Mouse (Mus musculus): ENCODE results near the gene Gstp3. TPM values are rescaled to one million over a fixed set of nuclear protein-coding genes. Genes with fewer than 3 reads are reported as not detected.
A peak's percentile ranks its signal among the peaks of the same experiment; 100 is the strongest.
"Not testable (repeated sequence)": the region's sequence is repeated elsewhere in the genome, so short reads cannot be mapped to it uniquely, and the experiment has no call there.

Gstp3 gene
- total RNA-seq, 2 experiments from 2014 or later = 2.2 to 7.5 TPM

GRCm38 (mm10) chr19:4066280-4066679 is 6.9 kb upstream of the Gstp3 start:
- no peak for ATAC-seq (replicated peaks; ENCODE audit: poor library complexity)

- ATAC-seq (replicated peaks; ENCODE audit: poor library complexity) = not testable (repeated sequence)
Measured at GRCm38 (mm10) chr19:4064501-4064900, 5.1 kb upstream of the Gstp3 start.

GRCm38 (mm10) chr19:4063357-4063756 is 4.0 kb upstream of the Gstp3 start:
- not testable (repeated sequence) for ATAC-seq (replicated peaks; ENCODE audit: poor library complexity)

GRCm38 (mm10) chr19:4060899-4061465 is 1.6 kb upstream of the Gstp3 start:
- no peak for ATAC-seq (replicated peaks; ENCODE audit: poor library complexity)

- ATAC-seq (replicated peaks; ENCODE audit: poor library complexity) = not testable (repeated sequence)
Measured at GRCm38 (mm10) chr19:4060044-4060898, 902 bp upstream of the Gstp3 start.

GRCm38 (mm10) chr19:4058581-4058980 is 788 bp downstream of the Gstp3 start:
- ATAC-seq (replicated peaks; ENCODE audit: poor library complexity) = no peak

GRCm38 (mm10) chr19:4057962-4058361 is 1.4 kb downstream of the Gstp3 start:
- ATAC-seq (replicated peaks; ENCODE audit: poor library complexity) = no peak

GRCm38 (mm10) chr19:4057389-4057788 is 2.0 kb downstream of the Gstp3 start:
- ATAC-seq (replicated peaks; ENCODE audit: poor library complexity) = no peak

- ATAC-seq (replicated peaks; ENCODE audit: poor library complexity) = no peak
Measured at GRCm38 (mm10) chr19:4056727-4057126, 2.6 kb downstream of the Gstp3 start.

- ATAC-seq (replicated peaks; ENCODE audit: poor library complexity) = no peak
Measured at GRCm38 (mm10) chr19:4055947-4056693, 3.2 kb downstream of the Gstp3 start.

- no peak for ATAC-seq (replicated peaks; ENCODE audit: poor library complexity)
Measured at GRCm38 (mm10) chr19:4055216-4055946, 4.0 kb downstream of the Gstp3 start.

- ATAC-seq (replicated peaks; ENCODE audit: poor library complexity) = no peak
Measured at GRCm38 (mm10) chr19:4054613-4055012, 4.8 kb downstream of the Gstp3 start.

GRCm38 (mm10) chr19:4052516-4053030 is 6.8 kb downstream of the Gstp3 start:
- no peak for ATAC-seq (replicated peaks; ENCODE audit: poor library complexity)

GRCm38 (mm10) chr19:4051741-4052515 is 7.4 kb downstream of the Gstp3 start:
- ATAC-seq (replicated peaks; ENCODE audit: poor library complexity) = 0 out of 2 replicates have a peak, but pooled peaks have one; percentile 47

GRCm38 (mm10) chr19:4051016-4051415 is 8.4 kb downstream of the Gstp3 start:
- ATAC-seq (replicated peaks; ENCODE audit: poor library complexity) = no peak

- ATAC-seq (replicated peaks; ENCODE audit: poor library complexity) = not testable (repeated sequence)
Measured at GRCm38 (mm10) chr19:4049069-4049468, 10.3 kb downstream of the Gstp3 start.

GRCm38 (mm10) chr19:4047859-4048258 is 11.5 kb downstream of the Gstp3 start:
- ATAC-seq (replicated peaks; ENCODE audit: poor library complexity) = peak; percentile 65

GRCm38 (mm10) chr19:4046866-4047254 is 12.5 kb downstream of the Gstp3 start:
- peak; percentile 23; the same call in 1 of the 2 replicates for ATAC-seq (replicated peaks; ENCODE audit: poor library complexity)

GRCm38 (mm10) chr19:4045966-4046865 is 13.2 kb downstream of the Gstp3 start, which contains the start of gene Gstp2:
Gene Gstp2, minus strand, starts transcription at chr19:4046023.
- peak; percentile 74 for ATAC-seq (replicated peaks; ENCODE audit: poor library complexity)

Measured in megakaryocyte progenitor cell, adult 5-6 weeks (primary cell).